Mouse (Mus musculus) brain, embryonic 14.5 days (tissue): ENCODE data around the gene Rbm12. TPM values are rescaled to one million over a fixed set of nuclear protein-coding genes. Genes with fewer than 3 reads are reported as not detected.

Experiments used
- DNase-seq: peaks from one replicate; pipeline ENCODE4 v3.0.0-alpha.2; 2011; ENCODE audit warnings: low read depth
- CTCF ChIP-seq: fragments of 200-500 bp; IDR thresholded peaks from 2 replicates; pipeline ENCODE4 v1.5.1; 2012; ENCODE audit warnings: inconsistent platforms, mild to moderate bottlenecking, moderate library complexity, borderline replicate concordance; ENCODE audit not compliant: insufficient read depth, insufficient read length; ENCODE audit errors: extremely low read depth
- POLR2A ChIP-seq: fragments of 200-500 bp; IDR thresholded peaks from 2 replicates; pipeline ENCODE4 v1.6.1; 2012; ENCODE audit warnings: mild to moderate bottlenecking, inconsistent platforms, borderline replicate concordance; ENCODE audit not compliant: poor library complexity, insufficient read depth, insufficient read length, severe bottlenecking; ENCODE audit errors: extremely low read depth
- polyA plus RNA-seq: library from polyadenylated mRNA; depleted of rRNA; stranded (reverse); fragments of >200 nt; gene quantifications from 2 replicates; pipeline ENCODE4 v1.2.3, GENCODE M21; 2012; rRNA removed

Rbm12 gene
- polyA plus RNA-seq, 1 experiment: 36.7 TPM

DNA sequence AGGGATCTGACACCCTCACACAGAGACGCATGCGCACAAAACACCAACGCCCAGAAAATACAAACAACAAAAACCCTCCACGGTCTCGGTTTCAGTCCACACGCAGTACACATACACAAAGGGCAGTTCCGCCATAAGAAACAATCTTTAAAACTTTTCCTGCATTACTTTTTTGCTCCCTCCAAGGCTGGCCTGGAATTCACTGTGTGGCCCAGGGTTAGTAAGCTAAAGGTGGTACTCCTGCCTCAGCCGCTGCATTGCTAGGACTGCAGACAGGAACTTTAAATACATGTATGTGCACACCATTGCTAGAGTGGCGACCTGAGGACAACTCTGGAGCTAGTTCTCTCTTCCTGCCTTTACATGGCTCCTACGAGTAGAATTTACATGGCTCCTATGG is 40.5 kb downstream of the Rbm12 start:
- no peak for TF ChIP-seq CTCF
- TF ChIP-seq POLR2A: no peak
- DNase-seq: no peak

DNA sequence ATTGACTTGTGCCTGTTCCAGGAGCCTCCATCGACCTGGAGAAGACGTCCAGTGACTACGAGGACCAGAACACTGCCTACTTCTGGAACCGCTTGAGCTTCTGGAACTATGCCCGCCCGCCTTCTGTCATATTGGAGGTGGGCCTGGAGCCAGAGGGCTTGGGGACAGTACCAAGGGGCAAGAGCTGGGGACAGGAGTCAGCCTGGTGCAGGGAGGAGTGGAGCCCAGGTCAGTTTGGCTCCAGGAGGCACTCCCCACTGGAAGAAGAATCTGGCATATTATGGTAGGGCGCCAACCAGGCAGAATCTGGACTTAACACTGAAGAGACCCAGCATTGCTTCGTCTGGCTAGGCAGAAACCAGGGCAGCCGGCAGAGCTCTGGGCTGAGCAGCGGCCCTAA is 43.9 kb downstream of the Rbm12 start:
- no peak for TF ChIP-seq CTCF
- no peak for TF ChIP-seq POLR2A
- DNase-seq: no peak

DNA sequence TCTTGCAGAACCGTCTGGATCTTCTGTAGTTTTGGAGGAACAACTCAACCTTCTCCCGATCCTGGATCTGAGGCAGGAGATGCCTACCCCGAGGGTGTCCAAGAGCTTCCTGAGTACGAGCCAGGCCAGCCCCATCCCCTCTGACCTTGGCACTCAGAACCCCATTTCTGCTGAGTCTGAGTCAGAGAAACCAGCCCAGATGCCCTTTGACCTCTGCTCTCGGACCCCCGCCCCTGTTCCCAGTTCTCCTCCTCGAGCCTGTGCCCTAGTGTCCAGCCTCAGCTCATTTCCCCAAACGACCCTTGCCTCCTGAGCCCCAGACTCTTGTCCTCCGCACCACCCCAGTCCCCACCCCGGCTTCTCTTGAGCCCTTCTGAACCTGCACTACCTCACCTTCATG is 45.7 kb downstream of the Rbm12 start:
- DNase-seq: no peak
- no peak for TF ChIP-seq POLR2A
- no peak for TF ChIP-seq CTCF

DNA sequence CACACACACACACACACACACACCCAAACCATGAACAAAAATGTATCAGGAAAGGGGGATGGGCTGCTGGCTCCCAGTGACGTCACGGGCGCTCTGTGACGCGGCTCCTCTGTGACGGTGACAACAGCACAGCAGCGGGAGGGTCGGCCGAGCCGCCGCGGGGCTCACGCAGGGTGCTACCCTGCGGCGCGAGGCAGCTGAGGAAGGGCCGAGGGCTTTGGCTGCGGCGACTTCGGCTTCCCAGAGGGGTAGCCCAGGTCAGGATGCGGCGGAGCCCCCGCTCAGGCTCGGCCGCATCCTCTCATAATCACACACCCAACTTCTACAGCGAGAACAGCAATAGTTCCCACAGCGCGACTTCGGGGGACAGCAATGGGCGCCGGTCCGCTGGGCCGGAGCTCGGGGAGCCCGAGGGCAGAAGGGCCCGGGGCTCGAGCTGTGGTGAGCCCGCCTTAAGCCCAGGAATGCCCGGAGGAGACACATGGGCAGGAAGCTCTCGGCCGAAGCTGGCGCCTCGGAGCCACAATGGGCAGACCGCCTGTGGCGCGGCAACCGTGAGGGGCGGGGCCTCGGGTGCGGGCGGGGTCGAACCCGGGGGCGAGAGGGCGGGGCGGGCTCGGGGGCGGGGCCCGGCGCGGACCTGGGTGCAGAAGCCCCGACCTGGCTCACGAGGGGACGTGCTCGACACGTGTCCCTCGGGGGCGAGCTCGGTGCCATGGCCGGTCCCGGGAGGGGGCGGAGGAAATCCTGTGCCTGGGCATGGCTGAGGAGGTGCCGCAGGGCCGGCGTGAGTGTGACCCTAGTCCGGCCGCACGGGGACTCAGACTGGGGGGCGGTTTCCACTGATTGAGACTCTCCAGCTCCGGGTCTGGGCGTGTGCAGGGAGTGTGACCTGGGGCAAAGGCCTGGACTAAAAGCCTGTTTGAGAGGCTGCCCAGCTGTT is 46.4 kb downstream of the Rbm12 start, which contains the start of gene Spag4:
Gene Spag4, plus strand, starts transcription at position 77 of the 943 bp plus-strand sequence.
- peak; percentile 79 for DNase-seq
- TF ChIP-seq CTCF: no peak
- peak; percentile 65 for TF ChIP-seq POLR2A

DNA sequence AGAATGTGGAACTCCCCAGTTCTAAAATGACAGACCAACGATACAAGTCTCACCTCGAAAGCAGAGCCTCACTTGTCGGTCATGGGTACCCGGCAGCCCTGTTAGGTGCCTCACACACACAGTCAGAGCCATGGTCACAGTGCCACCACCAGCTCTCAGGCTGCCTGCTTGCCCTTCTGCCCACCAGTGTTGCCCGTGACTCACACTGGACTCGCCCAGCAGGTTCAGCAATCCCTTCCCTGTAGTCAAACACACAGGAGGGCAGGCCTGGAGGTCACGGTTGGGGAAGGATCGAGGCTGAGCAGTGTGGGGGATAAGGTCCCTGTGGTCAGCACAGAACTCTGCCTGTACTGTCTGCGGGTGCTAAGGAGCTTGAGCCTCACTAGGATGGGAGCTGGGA is 59.0 kb downstream of the Rbm12 start, which contains the start of gene Fer1l4:
Gene Fer1l4, minus strand, starts transcription at position 132 of the 400 bp plus-strand sequence.
- TF ChIP-seq CTCF (no peak), POLR2A (no peak)
- DNase-seq: no peak

DNA sequence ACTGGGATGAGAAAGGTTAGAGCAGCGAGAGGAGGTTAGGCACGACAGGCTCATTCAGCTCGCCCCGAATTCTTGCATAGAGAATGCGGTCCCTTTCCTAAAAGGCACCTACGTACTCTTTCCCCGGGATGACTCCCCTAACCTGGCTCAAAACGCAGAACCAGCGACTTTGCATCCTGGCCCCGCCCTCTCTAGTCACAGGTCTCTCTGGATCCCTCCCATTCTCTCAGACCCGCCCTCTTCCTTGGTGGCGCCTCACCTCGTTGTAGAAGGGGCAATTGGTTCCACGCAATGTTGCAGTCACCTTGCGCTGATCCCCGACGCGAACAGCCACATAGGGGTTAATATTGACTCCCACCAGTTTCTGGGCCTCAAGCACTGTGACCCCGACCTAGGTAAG is 63.8 kb downstream of the Rbm12 start:
- no peak for DNase-seq

DNA sequence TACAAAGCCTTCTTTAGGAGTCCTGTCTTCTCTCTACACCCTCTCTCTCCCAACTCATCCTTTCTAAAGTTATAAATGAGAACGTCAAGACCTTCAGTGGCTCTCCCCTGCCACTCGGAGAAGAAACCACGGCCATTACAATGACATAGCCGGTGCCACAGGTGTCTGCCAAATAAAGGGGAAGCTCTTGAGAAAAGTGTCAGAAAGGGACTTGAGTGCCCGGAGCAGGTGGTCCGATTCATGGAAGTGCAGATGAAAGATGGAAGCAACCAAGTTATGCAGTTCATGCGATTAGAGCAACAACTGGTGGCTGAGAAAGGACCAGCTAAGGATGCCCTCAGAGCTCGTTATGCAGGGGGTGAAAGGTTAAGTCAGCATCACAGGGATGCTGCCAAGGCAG is 68.9 kb downstream of the Rbm12 start:
- TF ChIP-seq CTCF (no peak), POLR2A (no peak)
- DNase-seq: no peak

More for the DNA sequence above, 63.8 kb downstream of the Rbm12 start:
- TF ChIP-seq POLR2A (no peak), CTCF (no peak)

Other genes with a start within 250 kb of the Rbm12 start
- 40.4 and 44.9 TPM in 2 replicates for gene Uqcc1, start 181.7 kb downstream of the Rbm12 start, polyA plus RNA-seq
- gene Gm15557, start 171.2 kb downstream of the Rbm12 start, polyA plus RNA-seq: not detected in 2 replicates
- gene Gdf5, start 166.6 kb downstream of the Rbm12 start, polyA plus RNA-seq: 1.4 and 1.7 TPM in 2 replicates
- gene Cep250, start 155.5 kb downstream of the Rbm12 start, polyA plus RNA-seq: 16.0 and 23.7 TPM in 2 replicates
- gene 6430550D23Rik, start 104.0 kb downstream of the Rbm12 start, polyA plus RNA-seq: 3.0 and 5.9 TPM in 2 replicates
- gene Ergic3, start 103.9 kb downstream of the Rbm12 start, polyA plus RNA-seq: 418 and 463 TPM in 2 replicates
- gene Fer1l4, start 59.0 kb downstream of the Rbm12 start, polyA plus RNA-seq: 0.06 and 0.07 TPM in 2 replicates
- 8.8 and 12.1 TPM in 2 replicates for gene Spag4, start 46.8 kb downstream of the Rbm12 start, polyA plus RNA-seq
- 78.8 and 96.1 TPM in 2 replicates for gene Cpne1, start within 50 bp of the Rbm12 start, polyA plus RNA-seq
- gene Gm28036, start 15.1 kb upstream of the Rbm12 start, polyA plus RNA-seq: 13.2 and 13.9 TPM in 2 replicates
- gene Romo1, start 32.1 kb upstream of the Rbm12 start, polyA plus RNA-seq: 307 and 437 TPM in 2 replicates
- 28.5 and 37.2 TPM in 2 replicates for gene Nfs1, start 32.2 kb upstream of the Rbm12 start, polyA plus RNA-seq
- gene Rbm39, start 68.3 kb upstream of the Rbm12 start, polyA plus RNA-seq: 133 and 188 TPM in 2 replicates
- 28.8 and 31.4 TPM in 2 replicates for gene Phf20, start 84.5 kb upstream of the Rbm12 start, polyA plus RNA-seq
- 3.0 and 4.1 TPM in 2 replicates for gene Cnbd2, start 200.3 kb upstream of the Rbm12 start, polyA plus RNA-seq
- 117 and 173 TPM in 2 replicates for gene Scand1, start 200.7 kb upstream of the Rbm12 start, polyA plus RNA-seq